Mouse (Mus musculus) retina, adult 2 months (tissue): ENCODE results near the gene Mllt10.
A peak's percentile ranks its signal among the peaks of the same experiment; 100 is the strongest.
"Not testable (repeated sequence)": the region's sequence is repeated elsewhere in the genome, so short reads cannot be mapped to it uniquely, and the experiment has no call there.

ENCODE experiments used
- DNase-seq: peaks from one replicate; pipeline ENCODE4 v3.0.0-alpha.2; 2012; ENCODE audit warnings: low read depth, low spot score

Gene Mllt10

DNA sequence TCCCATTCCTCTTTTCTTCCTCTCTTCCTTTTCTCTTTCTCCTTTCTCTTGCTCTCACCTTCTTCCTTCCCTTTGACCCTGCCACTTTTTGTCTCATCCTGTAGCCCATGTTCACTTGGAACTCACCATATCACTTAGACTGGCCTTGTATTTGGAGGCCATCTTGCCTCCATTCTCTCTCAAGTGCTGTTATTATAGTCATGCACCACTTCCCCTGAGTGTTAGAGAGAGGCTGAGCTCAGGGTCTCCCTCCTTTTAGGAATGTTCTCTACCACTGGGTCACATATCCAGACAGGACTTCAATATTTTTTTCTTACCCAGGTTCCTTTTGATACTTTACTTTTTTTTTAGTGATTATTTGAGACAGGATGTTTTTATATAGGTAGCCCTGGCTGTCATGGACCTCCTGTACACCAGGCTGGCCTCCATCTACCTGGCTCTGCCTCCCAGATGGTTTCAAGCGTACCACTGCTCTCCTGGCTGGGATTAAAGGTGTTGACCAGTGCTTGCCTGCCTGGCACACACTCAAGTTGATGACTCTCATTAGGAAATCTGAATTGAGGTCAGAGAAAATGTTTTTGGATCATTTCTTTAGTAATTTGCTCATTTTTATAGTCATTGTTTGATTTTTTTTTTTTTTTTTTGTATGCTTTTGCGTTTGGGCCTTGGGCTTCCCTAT lies 25.3 kb downstream of the Mllt10 start:
- no peak for DNase-seq

GRCm38 (mm10) chr2:18087695-18088094 lies 32.7 kb downstream of the Mllt10 start:
- DNase-seq, result not testable (repeated sequence)

GRCm38 (mm10) chr2:18093858-18094257 lies 38.8 kb downstream of the Mllt10 start:
- no peak for DNase-seq

DNA sequence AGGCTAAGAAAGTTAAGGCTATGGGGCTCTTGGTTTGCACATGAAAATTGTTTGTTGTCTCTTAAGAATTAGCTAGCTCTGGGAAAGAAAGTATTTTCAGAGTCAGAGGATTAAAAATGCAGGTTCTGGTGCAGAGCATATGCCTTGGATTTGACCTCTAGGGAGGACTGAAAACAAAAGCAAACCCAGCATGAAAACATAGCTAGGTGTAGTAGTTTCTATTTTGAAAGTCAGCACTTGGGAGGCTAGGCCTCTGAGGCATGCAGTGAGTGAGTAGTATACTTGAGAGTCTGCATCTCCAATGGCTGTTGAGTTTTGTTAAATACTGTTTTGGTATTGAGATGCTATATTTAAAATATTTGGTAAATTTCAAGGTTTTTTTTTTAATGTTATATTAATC lies 39.3 kb downstream of the Mllt10 start:
- no peak for DNase-seq

GRCm38 (mm10) chr2:18095804-18096203 lies 40.8 kb downstream of the Mllt10 start:
- no peak for DNase-seq

GRCm38 (mm10) chr2:18100914-18101313 lies 45.9 kb downstream of the Mllt10 start:
- DNase-seq, result peak; percentile 9

GRCm38 (mm10) chr2:18107561-18107960 lies 52.5 kb downstream of the Mllt10 start:
- no peak for DNase-seq

- DNase-seq, result no peak
These were observed 53.2 kb downstream of the Mllt10 start for GRCm38 (mm10) chr2:18108214-18108613.

DNA sequence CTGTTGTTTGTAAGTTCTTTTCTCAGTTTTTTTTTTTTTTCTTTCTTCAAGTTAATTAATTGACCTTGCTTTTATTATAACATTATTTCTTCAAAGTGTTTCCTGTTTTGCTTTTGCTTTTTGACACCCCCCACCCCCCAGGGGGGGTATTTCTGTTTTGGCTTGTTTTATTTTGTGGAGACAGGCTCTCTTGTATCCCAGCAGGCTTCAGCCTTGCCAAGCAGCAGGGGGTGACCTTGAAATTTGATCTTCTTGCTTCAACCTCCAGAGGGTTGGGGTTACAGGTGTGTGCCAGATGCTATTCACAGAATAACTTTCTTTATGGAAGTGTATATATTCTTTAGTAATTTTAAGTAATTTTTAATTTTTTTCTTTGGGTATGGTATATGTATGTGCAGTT lies 56.4 kb downstream of the Mllt10 start:
- no peak for DNase-seq

DNA sequence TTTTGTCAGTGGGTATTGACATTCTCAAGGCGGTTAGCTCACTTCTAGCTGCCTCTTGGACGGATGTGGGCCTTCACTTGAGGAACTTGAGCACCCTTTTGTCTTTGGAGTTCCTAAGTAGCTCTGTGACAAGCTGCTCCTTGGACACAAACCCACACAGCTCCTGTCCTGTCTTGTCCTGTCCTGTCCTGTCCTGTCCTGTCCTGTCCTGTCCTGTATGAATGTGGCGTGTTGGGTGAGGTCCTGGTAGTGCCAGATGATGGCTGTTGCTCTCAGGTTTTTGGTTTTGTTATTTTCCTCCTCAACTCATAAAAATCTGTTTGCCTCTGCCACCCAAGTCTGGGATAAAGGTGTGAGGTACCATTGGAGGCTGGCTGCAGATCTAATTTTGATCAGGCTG lies 61.4 kb downstream of the Mllt10 start:
- DNase-seq, result no peak

DNA sequence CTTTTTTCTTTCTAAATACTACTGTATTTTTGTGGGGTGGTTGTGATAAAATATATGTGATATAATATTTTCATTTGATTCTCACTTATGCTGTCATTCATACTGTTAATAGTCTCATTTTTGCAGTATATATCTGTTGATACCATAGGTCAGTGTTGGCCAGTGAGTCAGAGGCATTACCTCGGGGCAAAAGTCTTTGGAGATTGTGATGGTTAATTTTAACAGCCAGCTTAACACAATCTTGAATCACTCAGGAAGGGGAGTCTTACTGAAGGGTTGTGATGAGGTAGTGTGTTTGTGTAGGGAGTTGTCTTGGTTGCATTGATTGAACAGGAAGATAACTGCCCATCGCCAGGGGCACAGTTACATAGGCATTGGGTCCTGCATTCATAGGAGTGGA lies 83.1 kb downstream of the Mllt10 start:
- no peak for DNase-seq

DNA sequence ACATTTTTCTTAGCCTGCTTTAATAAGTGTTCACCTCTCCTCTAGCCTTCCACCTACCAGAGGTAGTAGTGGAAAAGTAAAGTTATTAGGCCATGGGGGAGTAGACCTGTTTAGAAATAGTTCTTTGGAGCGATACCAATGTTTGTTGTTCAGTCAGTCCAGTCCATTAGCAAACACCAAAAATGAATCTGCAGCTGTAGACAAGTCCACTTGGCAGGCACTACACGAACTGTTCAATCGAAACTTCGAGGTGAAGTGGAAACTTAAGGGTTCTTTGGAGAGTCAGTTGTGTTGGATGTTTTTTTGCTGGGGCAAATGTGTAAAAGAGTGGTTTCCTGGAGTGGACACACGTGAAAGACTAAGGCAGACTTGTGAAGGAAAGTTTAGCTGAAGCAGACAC lies 84.6 kb downstream of the Mllt10 start:
- no peak for DNase-seq

GRCm38 (mm10) chr2:18156131-18156530 lies 101.1 kb downstream of the Mllt10 start:
- no peak for DNase-seq

- no peak for DNase-seq
These were observed 104.4 kb downstream of the Mllt10 start for GRCm38 (mm10) chr2:18159426-18159825.

DNA sequence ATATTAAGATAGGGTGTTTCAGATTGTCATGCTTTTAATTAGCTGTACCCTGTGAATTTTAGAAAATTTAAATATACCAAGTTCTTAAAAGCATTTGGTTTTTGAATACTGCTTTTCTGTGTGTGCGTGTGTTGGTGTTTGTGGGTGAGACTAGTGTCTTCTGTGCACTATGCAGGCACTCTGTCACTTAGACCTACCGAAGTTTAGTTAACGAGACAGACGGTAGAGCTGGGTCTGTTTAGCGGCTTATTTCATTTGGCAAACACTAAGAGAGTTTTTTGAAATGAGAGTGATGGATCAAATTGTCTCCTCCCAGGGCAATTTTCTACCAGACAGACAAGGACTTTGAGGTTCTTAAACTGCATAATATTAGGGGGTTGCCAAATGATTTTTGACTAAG lies 106.0 kb downstream of the Mllt10 start:
- DNase-seq, result no peak

DNA sequence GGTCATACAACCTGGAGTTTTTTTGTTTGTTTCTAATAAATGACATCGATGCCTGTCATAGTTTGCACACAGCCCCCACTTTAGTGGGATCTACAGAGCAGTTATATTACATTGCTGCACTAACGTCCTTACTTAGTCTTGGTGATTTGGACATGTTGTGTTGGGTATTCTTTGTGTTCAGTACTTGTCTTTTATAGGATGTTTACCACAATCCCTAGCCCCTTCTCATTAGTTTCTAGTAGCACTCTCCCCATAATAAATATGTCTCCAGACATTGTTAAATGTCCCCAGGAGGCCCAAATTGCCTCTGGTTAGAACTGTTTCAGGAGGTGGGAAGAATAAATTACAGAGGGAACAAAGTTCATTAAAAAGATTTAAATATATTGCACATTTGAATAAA lies 110.5 kb downstream of the Mllt10 start:
- DNase-seq, result no peak

DNA sequence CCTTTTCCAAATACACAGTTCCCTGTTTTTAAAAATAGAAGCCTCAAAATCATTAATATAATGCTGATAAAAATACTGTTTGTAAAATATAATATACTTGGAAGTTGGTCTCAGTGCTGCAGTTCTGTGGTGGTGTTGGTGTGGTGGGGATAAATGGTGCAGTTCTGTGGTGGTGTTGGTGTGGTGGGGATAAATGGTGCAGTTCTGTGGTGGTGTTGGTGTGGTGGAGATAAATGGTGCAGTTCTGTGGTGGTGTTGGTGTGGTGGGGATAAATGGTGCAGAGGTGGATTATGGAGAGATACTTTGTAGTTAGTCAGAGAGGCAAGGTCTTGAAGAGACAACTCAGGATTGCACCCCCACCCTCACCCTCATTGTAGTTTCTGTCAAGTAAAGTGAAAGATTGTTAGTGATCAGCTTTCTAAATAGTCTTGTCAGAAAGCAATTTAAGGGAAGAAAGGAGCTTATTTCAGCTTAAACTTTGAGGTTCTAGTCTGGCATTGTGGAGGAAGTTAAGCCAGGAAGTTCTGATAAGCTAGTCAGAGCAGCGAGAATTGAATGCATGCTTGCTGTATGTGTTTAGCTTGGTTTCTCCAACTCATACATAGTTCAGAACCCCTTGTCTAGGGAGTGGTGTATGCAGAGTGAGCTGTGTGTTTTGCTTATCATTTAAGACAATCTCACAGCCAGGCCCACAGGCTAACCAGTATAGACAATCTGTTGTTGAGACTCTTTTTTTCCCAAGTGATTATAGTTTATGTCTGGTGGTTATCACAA lies 114.3 kb downstream of the Mllt10 start:
- DNase-seq, result no peak

GRCm38 (mm10) chr2:18175234-18175633 lies 120.2 kb downstream of the Mllt10 start:
- no peak for DNase-seq

DNA sequence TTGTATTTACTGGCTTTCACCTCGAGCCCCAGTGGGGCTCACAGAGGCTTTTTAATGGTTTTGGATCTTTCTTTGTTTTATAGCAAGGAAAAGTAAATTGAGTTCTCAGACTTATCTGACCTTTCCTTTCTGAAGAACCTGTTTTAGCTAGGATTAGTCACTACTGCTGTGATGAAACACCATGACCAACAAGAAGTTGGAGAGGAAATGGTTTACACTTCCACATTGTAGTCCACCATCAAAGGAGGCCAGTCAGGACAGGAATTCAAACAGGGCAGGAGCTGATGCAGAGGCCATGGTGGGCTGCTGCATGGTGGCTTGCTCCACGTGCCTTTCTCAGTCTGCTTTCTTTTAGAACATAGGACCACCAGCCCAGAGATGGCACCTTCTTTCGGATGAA lies 121.2 kb downstream of the Mllt10 start:
- no peak for DNase-seq

GRCm38 (mm10) chr2:18180323-18180722 lies 125.3 kb downstream of the Mllt10 start:
- DNase-seq, result no peak

DNA sequence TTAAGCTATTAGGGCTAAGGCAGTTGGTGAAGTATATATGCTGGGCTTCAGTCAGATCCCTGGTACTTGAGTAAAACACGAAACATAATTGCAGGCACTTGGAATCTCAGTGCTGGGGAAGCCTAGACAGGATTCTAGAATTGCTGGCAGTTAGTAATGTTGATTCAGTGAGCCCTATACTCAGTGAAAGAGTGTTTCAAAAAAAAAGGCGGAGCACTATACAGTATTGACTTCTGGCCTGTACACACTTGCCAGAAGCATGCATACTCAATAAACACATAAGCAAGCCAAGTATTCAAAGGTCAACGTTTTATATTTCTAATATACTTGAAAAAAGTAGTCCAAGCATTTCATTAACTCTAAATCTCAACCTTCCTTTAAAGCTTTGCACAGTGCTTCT lies 126.6 kb downstream of the Mllt10 start:
- no peak for DNase-seq

DNA sequence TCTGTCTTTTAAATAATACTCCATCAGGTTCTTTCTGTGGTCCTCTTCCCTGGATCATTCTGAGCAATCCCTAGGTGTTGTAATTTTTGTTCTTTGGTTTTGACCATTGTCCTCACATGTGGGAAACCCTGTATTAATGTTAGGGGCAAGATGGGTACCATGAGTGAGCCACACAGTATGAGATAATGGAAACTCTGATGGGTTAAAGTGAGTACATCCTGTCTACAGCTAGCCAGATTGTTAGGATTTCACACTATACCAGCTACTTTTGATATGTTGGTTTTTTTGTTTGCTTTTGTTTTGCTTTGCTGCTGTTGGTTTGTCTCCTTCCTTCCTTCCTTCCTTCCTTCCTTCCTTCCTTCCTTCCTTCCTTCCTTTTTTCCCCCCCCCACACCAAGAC lies 128.0 kb downstream of the Mllt10 start:
- no peak for DNase-seq

DNA sequence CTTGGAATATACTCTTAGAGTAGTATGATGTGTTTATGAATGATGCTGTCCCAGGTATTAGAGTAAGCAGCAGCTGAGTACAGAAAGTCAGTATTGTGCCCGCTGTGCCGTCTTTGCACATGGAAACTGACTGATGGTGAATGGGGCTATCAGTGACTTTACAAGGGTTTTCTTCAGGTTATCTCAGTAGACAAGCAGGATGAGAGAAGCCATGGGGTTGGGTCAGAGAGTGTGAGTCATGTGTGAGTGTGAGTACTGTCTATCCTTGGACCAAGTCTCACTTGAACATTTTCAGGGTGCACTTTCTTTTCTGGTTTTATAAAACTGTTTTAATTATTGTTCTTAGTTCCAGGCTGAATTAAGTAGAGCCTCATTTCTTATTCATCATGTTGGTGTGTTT lies 133.3 kb downstream of the Mllt10 start:
- no peak for DNase-seq
